Mouse (Mus musculus) retina, postnatal 7 days (tissue): ENCODE results near the gene Zfp239.

Experiments used
- DNase-seq: peaks from one replicate; pipeline ENCODE4 v3.0.0-alpha.2; 2012; ENCODE audit warnings: low read depth, low spot score

Gene Zfp239

DNA sequence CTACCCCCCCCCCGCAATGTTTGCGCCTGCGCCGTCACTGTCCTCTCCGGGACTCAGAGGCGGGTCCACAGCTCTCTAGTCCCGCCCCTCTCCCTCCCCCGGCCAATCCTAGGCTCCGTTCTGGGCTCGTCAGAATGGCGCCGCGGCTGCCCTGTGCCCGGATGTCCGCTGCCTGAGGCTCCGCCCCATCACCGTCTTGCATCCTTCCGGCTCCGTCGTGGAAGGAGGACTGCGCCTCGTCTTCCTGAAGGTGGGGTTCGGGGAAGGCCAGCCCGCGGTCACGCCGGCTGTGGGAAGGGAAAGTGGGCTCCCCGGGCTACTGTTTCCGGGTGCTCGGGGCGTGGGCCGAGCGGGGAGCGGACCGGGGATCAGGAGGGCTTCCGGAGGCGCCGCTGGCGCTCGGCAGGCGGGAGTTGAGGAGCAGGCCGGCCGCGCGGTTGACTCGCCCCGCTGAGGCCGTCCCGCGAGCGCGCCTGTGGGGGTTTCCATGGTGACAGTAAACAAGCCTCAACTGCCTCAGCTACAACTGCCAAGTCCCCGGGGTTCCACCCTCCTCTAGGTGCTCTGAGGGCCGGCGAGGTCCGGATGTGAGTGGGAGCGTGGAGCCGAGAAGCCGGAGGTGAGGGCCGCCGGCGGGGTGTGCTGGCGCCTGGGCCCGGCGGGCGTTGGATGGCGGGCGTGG, 44.8 kb downstream of the Zfp239 start:
- DNase-seq = peak; percentile 96

DNA sequence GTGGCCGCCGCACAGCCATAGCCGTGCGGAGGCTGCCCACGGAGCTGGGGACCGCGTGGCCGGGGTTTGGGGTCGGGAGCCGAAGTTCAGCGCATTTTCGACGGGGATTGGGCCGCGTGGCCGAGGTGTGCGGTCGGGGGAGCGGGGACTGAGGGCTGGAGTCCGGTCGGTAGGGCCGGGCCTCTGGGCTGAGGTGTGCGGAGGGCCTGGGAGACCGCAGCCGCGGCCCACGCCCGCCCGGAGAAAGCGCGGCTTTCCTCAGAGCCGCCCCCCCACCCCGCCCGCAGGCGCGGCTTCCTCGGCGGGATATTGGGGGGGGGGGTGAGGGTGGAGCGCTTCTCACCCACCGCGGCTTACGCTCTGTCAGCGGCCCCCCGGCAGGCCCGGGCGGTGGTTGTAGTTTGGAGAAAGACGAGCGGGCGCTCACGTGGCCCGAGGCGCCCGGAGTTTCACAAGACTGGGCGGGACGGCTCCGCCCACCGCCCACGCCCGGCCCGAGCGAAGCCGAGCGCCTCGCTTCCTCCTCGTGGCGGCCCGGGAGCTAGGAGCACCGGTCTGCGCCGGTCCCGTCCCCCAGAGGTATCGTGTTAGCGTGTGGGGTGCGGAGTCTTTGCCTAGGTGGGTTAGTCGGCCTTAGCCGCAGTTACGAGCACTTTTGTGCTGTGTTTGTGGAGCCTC, 45.5 kb downstream of the Zfp239 start:
- no peak for DNase-seq

- DNase-seq = no peak
These were observed 46.1 kb downstream of the Zfp239 start for GRCm38 (mm10) chr6:117907979-117908355.

DNA sequence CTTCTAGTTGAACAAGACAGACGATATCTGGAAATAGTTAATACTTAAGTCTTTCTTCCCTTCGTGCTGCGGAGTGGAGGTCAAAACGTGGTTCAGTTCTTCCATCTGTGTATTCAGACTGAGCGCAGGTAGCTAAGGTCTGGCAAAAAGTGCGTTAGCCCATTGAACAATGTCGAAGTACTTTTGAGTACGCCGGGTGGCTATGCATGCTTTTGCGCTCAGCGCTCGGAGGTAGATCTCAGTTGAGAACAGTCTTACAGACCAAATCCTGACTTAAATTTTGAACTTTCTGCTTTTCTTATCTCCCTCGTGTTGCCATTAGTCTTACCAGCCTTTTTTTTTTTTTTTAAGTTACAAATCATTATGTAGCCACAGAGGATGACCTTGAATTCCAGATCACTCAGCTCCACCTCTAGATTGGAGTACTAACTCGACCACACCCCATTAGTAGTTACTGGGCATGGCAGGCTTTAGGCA, 46.6 kb downstream of the Zfp239 start:
- no peak for DNase-seq

- DNase-seq = no peak
These were observed 48.3 kb downstream of the Zfp239 start for GRCm38 (mm10) chr6:117910120-117910661.

GRCm38 (mm10) chr6:117914541-117914940, 52.6 kb downstream of the Zfp239 start:
- DNase-seq = no peak

DNA sequence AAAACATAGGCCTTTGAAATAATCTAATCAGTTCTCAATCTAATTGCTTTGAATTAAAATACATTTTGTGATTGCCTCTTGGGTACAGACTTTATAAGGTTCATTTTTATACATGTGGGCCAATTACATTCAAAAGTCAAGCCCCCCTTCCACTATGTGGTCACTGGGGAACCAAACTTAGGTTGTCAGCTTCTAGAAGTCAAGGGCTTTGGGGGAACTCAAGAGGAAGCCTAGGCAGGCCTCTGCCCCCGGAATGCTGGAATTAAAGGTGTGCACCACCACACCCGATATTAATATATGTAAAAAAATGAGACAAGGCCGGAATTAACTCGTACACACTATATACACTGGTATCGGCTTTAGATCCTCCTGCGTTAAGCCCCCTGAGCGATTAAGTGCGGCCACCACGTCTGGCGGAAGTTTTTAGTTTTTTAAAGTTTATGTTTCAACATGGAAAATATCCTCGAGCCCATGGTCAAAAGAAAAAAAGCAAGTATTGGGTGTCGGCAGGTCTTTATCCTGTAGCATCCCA, 54.4 kb downstream of the Zfp239 start:
- no peak for DNase-seq

DNA sequence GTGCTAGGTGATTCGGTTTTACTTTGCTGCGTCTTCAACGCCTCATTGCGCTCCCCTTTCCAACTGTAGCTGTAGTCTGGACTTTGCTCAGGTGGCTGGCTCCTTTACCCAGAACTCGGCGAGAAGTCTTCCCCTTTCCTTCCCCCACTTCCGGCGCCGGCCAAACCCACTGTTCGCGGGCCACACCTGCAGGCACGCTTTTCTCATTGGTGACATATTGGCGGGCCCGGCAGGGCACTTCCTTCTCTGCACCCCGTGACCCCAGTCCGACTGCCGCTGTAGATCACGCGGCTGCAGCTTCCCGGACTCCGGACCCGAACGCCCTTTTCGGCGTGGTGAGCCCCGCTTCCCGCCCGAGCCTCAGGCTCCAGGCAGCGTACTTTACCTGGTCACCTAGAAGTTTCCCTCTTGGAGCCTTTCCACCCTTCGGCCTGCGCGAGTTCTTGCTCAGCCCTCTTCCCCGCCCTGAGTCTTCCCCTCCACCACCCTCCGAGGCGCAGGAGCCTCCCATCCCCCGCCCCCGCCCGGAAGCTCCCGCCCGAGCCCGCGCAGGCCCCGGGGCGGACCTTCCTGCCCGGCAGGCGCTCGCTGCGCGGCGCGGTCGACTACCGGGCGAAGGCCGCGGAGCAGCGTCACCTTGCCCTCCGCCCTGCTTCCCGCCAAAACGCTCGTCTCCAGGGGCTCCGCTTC, 55.0 kb downstream of the Zfp239 start:
- DNase-seq = no peak

- DNase-seq = no peak
These were observed 55.7 kb downstream of the Zfp239 start for GRCm38 (mm10) chr6:117917576-117917975.

- no peak for DNase-seq
These were observed 56.1 kb downstream of the Zfp239 start for GRCm38 (mm10) chr6:117918043-117918442.

GRCm38 (mm10) chr6:117920659-117921640, 59.0 kb downstream of the Zfp239 start:
- DNase-seq = no peak

DNA sequence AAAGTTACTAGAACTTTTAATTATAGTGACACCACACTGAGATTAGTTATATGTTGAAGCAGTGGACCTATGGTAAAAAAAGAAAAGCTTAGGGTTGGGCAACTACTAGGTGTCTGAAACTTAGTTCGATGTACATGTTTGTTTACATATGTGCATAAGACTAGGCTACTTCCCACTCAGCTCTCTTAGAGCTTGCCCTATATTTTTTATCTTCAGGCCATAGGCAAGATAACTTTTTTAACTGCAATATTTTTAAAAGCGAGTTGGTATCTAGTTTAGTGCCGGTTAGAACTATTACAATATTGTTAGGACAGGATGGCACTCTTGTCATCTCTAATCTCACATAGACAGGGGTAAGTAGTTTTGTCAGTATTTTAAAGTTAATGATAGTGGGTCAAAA, 60.1 kb downstream of the Zfp239 start:
- DNase-seq = no peak
